Mouse (Mus musculus): ENCODE results near the gene Tmem218. TPM values are rescaled to one million over a fixed set of nuclear protein-coding genes. Genes with fewer than 3 reads are reported as not detected.
A peak's percentile ranks its signal among the peaks of the same experiment; 100 is the strongest.

Gene Tmem218
- polyA plus RNA-seq, 1 experiment from 2014 or later = 16.7 TPM

GRCm38 (mm10) chr9:37242764-37243163, 34.7 kb downstream of the Tmem218 start:
- peaks cover 6% of the 10 kb centered on the region for H3K36me3 ChIP-seq
- no peaks in the 10 kb centered on the region for H3K27me3 ChIP-seq (ENCODE audit: low read depth, poor library complexity, severe bottlenecking)
- H3K9me3 ChIP-seq (replicated peaks) = no peaks in the 10 kb centered on the region
- no peak for DNase-seq (ENCODE audit: low spot score)
- peaks cover 6% of the 10 kb centered on the region for H3K4me1 ChIP-seq
- no peak overlapping the region for H3K27ac ChIP-seq (replicated peaks)
- H3K4me3 ChIP-seq = no peak overlapping the region
- WGBS = 85% methylated on average over 3 of the region's 3 CpGs

- H3K36me3 ChIP-seq = peaks cover 6% of the 10 kb centered on the region; the same call in 1 of the 2 replicates
- H3K27me3 ChIP-seq (ENCODE audit: low read depth, poor library complexity, severe bottlenecking) = no peaks in the 10 kb centered on the region
- H3K9me3 ChIP-seq (replicated peaks) = no peaks in the 10 kb centered on the region
- no peak overlapping the region for H3K4me3 ChIP-seq
- H3K4me1 ChIP-seq = peaks cover 7% of the 10 kb centered on the region
- DNase-seq (ENCODE audit: low spot score) = no peak
- WGBS = 94% methylated on average over 1 of the region's 1 CpGs
- no peak overlapping the region for H3K27ac ChIP-seq (replicated peaks)
Observed at GRCm38 (mm10) chr9:37244600-37244999, 36.6 kb downstream of the Tmem218 start.

- peaks cover 6% of the 10 kb centered on the region; the same call in 1 of the 2 replicates for H3K36me3 ChIP-seq
- DNase-seq (ENCODE audit: low spot score) = no peak
- 78% methylated on average over 2 of the region's 2 CpGs for WGBS
- H3K4me1 ChIP-seq = peaks cover 7% of the 10 kb centered on the region
- no peaks in the 10 kb centered on the region for H3K27me3 ChIP-seq (ENCODE audit: low read depth, poor library complexity, severe bottlenecking)
- H3K4me3 ChIP-seq = no peak overlapping the region
- H3K9me3 ChIP-seq (replicated peaks) = no peaks in the 10 kb centered on the region
- no peak overlapping the region; the same call in 1 of the 2 replicates for H3K27ac ChIP-seq (replicated peaks)
Observed at GRCm38 (mm10) chr9:37245404-37245803, 37.4 kb downstream of the Tmem218 start.

- H3K4me3 ChIP-seq = no peak overlapping the region
- H3K27ac ChIP-seq (replicated peaks) = no peak overlapping the region; the same call in 1 of the 2 replicates
- no peaks in the 10 kb centered on the region for H3K27me3 ChIP-seq (ENCODE audit: low read depth, poor library complexity, severe bottlenecking)
- DNase-seq (ENCODE audit: low spot score) = no peak
- WGBS = 98% methylated on average over 1 of the region's 1 CpGs
- peaks cover 3% of the 10 kb centered on the region; the same call in 1 of the 2 replicates for H3K36me3 ChIP-seq
- peaks cover 7% of the 10 kb centered on the region for H3K4me1 ChIP-seq
- no peaks in the 10 kb centered on the region for H3K9me3 ChIP-seq (replicated peaks)
Observed at GRCm38 (mm10) chr9:37245810-37246209, 37.8 kb downstream of the Tmem218 start.

GRCm38 (mm10) chr9:37247429-37247828, 39.4 kb downstream of the Tmem218 start:
- Histone ChIP-seq H3K36me3 (no peaks in the 10 kb centered on the region), H3K4me1 (peaks cover 7% of the 10 kb centered on the region), H3K27ac (replicated peaks) (no peak overlapping the region), H3K27me3 (ENCODE audit: low read depth, poor library complexity, severe bottlenecking) (no peaks in the 10 kb centered on the region), H3K9me3 (replicated peaks) (no peaks in the 10 kb centered on the region), H3K4me3 (no peak overlapping the region)
- no peak for DNase-seq (ENCODE audit: low spot score)

GRCm38 (mm10) chr9:37248381-37248906, 40.4 kb downstream of the Tmem218 start:
- Histone ChIP-seq H3K27ac (replicated peaks) (no peak overlapping the region), H3K4me1 (peaks cover 13% of the 10 kb centered on the region), H3K4me3 (no peak overlapping the region), H3K27me3 (ENCODE audit: low read depth, poor library complexity, severe bottlenecking) (no peaks in the 10 kb centered on the region), H3K36me3 (no peaks in the 10 kb centered on the region), H3K9me3 (replicated peaks) (no peaks in the 10 kb centered on the region)
- 58% methylated on average over 3 of the region's 3 CpGs for WGBS
- DNase-seq (ENCODE audit: low spot score) = no peak

GRCm38 (mm10) chr9:37249976-37250375, 42.0 kb downstream of the Tmem218 start:
- H3K4me1 ChIP-seq = peaks cover 24% of the 10 kb centered on the region
- no peaks in the 10 kb centered on the region for H3K9me3 ChIP-seq (replicated peaks)
- WGBS = 93% methylated on average over 3 of the region's 3 CpGs
- DNase-seq (ENCODE audit: low spot score) = no peak
- H3K27me3 ChIP-seq (ENCODE audit: low read depth, poor library complexity, severe bottlenecking) = peaks cover 6% of the 10 kb centered on the region
- no peak overlapping the region for H3K27ac ChIP-seq (replicated peaks)
- no peaks in the 10 kb centered on the region for H3K36me3 ChIP-seq
- no peak overlapping the region for H3K4me3 ChIP-seq

- H3K27ac ChIP-seq (replicated peaks) = no peak overlapping the region
- DNase-seq (ENCODE audit: low spot score) = no peak
- peaks cover 8% of the 10 kb centered on the region for H3K27me3 ChIP-seq (ENCODE audit: low read depth, poor library complexity, severe bottlenecking)
- no peaks in the 10 kb centered on the region for H3K9me3 ChIP-seq (replicated peaks)
- WGBS = 91% methylated on average over 6 of the region's 6 CpGs
- peaks cover 30% of the 10 kb centered on the region for H3K4me1 ChIP-seq
- no peaks in the 10 kb centered on the region for H3K36me3 ChIP-seq
- H3K4me3 ChIP-seq = no peak overlapping the region
Observed at GRCm38 (mm10) chr9:37250631-37251030, 42.6 kb downstream of the Tmem218 start.

GRCm38 (mm10) chr9:37254531-37255110, 46.6 kb downstream of the Tmem218 start:
- Histone ChIP-seq H3K9me3 (replicated peaks) (no peaks in the 10 kb centered on the region), H3K4me3 (peak overlapping the region; percentile 60), H3K4me1 (peaks cover 29% of the 10 kb centered on the region), H3K27ac (replicated peaks) (peak overlapping the region; percentile 78), H3K27me3 (ENCODE audit: low read depth, poor library complexity, severe bottlenecking) (peaks cover 48% of the 10 kb centered on the region), H3K36me3 (no peaks in the 10 kb centered on the region)
- DNase-seq (ENCODE audit: low spot score) = peak; percentile 32
- WGBS = 23% methylated on average over 6 of the region's 6 CpGs

GRCm38 (mm10) chr9:37255149-37255888, 47.3 kb downstream of the Tmem218 start, which contains the start of gene Slc37a2:
Slc37a2 (minus strand) TSS chr9:37255738.
- DNase-seq (ENCODE audit: low spot score) = peak; percentile 72
- H3K4me1 ChIP-seq = peaks cover 29% of the 10 kb centered on the region
- H3K4me3 ChIP-seq = peak within 1 kb of the TSS; percentile 60
- no peaks in the 10 kb centered on the region for H3K9me3 ChIP-seq (replicated peaks)
- H3K36me3 ChIP-seq = no peaks in the 10 kb centered on the region
- H3K27ac ChIP-seq (replicated peaks) = peak within 1 kb of the TSS; percentile 78
- 4% methylated on average over 38 of the region's 38 CpGs for WGBS
- H3K27me3 ChIP-seq (ENCODE audit: low read depth, poor library complexity, severe bottlenecking) = peaks cover 54% of the 10 kb centered on the region

- Histone ChIP-seq H3K27ac (replicated peaks) (peak overlapping the region; percentile 78), H3K4me3 (peak overlapping the region; percentile 60), H3K36me3 (no peaks in the 10 kb centered on the region), H3K4me1 (peaks cover 29% of the 10 kb centered on the region), H3K9me3 (replicated peaks) (no peaks in the 10 kb centered on the region), H3K27me3 (ENCODE audit: low read depth, poor library complexity, severe bottlenecking) (peaks cover 54% of the 10 kb centered on the region)
- 46% methylated on average over 7 of the region's 7 CpGs for WGBS
- DNase-seq (ENCODE audit: low spot score) = peak; percentile 52
Observed at GRCm38 (mm10) chr9:37255889-37256225, 47.8 kb downstream of the Tmem218 start.

GRCm38 (mm10) chr9:37266622-37267021, 58.6 kb downstream of the Tmem218 start:
- Histone ChIP-seq H3K27ac (replicated peaks) (no peak overlapping the region), H3K4me1 (peaks cover 6% of the 10 kb centered on the region), H3K27me3 (ENCODE audit: low read depth, poor library complexity, severe bottlenecking) (no peaks in the 10 kb centered on the region), H3K36me3 (no peaks in the 10 kb centered on the region), H3K9me3 (replicated peaks) (no peaks in the 10 kb centered on the region), H3K4me3 (no peak overlapping the region)
- 93% methylated on average over 2 of the region's 2 CpGs for WGBS
- DNase-seq (ENCODE audit: low spot score) = no peak

All from midbrain, embryonic 10.5 days (tissue).